Mouse (Mus musculus): ENCODE results near the gene Plin5. TPM values are rescaled to one million over a fixed set of nuclear protein-coding genes. Genes with fewer than 3 reads are reported as not detected.

The Plin5 gene
- 5.5 and 8.6 TPM in 2 replicates for polyA plus RNA-seq (2012; rRNA removed)

- peak; percentile 36 for DNase-seq
- no peak for TF ChIP-seq POLR2A (IDR thresholded peaks at IDR 0.05; ENCODE audit: borderline replicate concordance, extremely low read depth, low read depth, low read length)
- no peak for TF ChIP-seq CTCF (IDR thresholded peaks at IDR 0.05; ENCODE audit: insufficient read depth, low read length)
- WGBS, result 2% methylated on average over 27 of the region's 27 CpGs
- H3K4me1 ChIP-seq (ENCODE audit: control insufficient read depth, insufficient read depth, low read length), result 0 out of 2 replicates have a peak, but pooled peaks cover 2% of the 10 kb centered on the region
- H3K4me3 ChIP-seq (replicated peaks; ENCODE audit: extremely low read depth, low read depth, low read length), result no peak within 1 kb of the TSS
Observed at GRCm38 (mm10) chr17:56117251-56117710, at the start of gene Plin5. TSS of gene Plin5 (minus strand) at chr17:56117596.

DNA sequence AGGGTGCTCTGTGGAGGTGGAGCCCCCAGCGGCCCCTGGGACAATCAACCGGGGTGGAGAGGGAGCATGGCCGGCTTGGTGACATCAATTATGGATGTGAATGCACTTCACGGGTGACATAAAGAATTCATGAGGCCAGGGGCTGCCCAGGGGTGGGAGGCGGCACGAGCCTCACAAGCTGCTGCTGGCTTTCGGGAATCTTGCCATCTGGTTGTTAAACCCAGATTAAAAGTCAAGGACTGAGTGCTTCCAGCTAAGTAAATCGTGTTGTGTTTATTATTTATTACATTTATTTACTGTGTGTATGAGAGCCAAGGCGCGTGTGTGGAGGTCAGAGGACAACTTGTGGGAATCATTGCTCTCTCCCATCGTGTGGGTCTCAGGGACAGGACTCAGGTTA, 48.3 kb upstream of the Plin5 start:
- TF ChIP-seq POLR2A (IDR thresholded peaks at IDR 0.05; ENCODE audit: borderline replicate concordance, extremely low read depth, low read depth, low read length) (no peak), CTCF (IDR thresholded peaks at IDR 0.05; ENCODE audit: insufficient read depth, low read length) (no peak)
- DNase-seq, result no peak
- Histone ChIP-seq H3K4me3 (replicated peaks; ENCODE audit: extremely low read depth, low read depth, low read length) (no peak overlapping the region), H3K4me1 (ENCODE audit: control insufficient read depth, insufficient read depth, low read length) (0 out of 2 replicates have a peak, but pooled peaks cover 2% of the 10 kb centered on the region)
- 66% methylated on average over 11 of the region's 11 CpGs for WGBS

DNA sequence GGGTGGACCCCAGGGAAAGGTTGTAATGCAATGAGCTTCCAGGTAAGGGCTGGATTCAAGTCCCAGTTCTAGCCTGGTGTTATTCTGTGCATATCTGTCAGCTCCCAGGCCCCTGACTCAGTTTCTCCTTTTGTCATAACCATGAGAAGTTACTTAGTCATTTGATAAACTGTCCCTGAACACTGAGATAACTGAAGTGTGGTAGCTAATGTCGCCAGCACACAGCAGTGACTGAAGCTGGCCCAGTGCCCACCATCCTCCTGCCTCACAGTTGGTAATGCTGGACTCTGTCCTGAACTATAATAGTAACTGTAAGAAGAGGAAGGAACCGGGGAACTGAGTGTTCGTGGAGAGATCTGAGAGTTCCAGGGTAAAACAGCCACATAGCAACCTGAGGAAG, 47.1 kb upstream of the Plin5 start:
- H3K4me3 ChIP-seq (replicated peaks; ENCODE audit: extremely low read depth, low read depth, low read length), result no peak overlapping the region
- DNase-seq, result no peak
- TF ChIP-seq CTCF (IDR thresholded peaks at IDR 0.05; ENCODE audit: insufficient read depth, low read length) (no peak), POLR2A (IDR thresholded peaks at IDR 0.05; ENCODE audit: borderline replicate concordance, extremely low read depth, low read depth, low read length) (no peak)
- 49% methylated on average over 3 of the region's 3 CpGs for WGBS
- 0 out of 2 replicates have a peak, but pooled peaks cover 2% of the 10 kb centered on the region for H3K4me1 ChIP-seq (ENCODE audit: control insufficient read depth, insufficient read depth, low read length)

DNA sequence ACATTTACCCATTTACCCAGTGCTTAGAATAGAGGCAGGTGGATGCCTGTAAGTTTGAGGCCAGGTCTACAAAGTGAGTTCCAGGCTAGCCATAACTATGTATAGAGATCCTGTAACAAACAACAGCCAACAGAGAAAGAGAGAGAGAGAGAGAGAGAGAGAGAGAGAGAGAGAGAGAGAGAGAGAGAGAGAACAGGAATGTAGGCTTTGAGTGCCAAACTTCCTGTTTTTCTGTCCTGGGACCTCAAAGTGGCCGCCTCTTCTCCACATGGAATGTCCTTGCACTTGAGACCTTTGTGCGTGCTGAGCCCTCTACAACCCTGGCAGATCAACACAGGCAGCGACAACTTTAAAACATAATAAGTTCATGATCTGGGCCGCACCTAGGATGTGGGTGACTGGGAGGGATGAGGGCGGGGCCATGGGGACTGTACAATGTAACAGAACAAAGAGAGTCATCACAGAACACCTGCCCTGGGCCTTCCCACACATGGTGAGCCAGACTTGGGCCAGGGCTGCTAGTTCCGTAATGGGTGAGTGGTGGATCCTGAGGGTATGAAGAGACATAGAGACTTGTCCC, 46.2 kb upstream of the Plin5 start:
- no peak for DNase-seq
- Histone ChIP-seq H3K4me3 (replicated peaks; ENCODE audit: extremely low read depth, low read depth, low read length) (no peak overlapping the region), H3K4me1 (ENCODE audit: control insufficient read depth, insufficient read depth, low read length) (0 out of 2 replicates have a peak, but pooled peaks cover 2% of the 10 kb centered on the region)
- no peak for TF ChIP-seq CTCF (IDR thresholded peaks at IDR 0.05; ENCODE audit: insufficient read depth, low read length)
- TF ChIP-seq POLR2A (IDR thresholded peaks at IDR 0.05; ENCODE audit: borderline replicate concordance, extremely low read depth, low read depth, low read length), result no peak
- 51% methylated on average over 6 of the region's 6 CpGs for WGBS

DNA sequence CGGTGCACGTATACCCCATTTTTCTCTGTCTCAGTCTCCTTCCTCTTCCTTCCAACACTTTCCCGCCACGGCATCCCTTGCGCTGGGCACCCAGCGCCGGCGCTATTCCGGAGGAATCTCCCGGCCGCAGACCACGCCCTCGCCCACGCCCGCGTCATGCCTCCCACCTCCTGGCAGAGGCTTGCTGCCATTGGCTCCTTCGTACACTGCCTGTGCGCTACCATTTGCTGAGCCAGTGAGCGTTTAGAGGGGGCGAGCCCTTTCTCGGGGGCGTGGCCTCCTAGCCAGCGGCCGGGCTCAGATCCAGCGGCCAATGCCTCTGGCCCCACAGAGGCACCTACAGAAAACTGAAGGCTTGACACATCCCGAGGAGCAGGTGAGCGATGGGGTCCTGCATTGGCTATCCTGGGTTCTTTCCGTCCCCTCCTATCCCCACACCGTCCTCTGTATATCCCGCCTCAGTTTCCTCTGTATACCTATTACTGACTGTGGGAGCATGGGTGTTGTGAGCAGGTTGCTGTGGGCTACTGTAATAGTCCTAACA, 44.9 kb upstream of the Plin5 start, which contains the start of gene Tnfaip8l1:
Gene Tnfaip8l1 (plus strand): TSS at position 247 of the 544 bp plus-strand sequence.
- peak; percentile 94 for DNase-seq
- TF ChIP-seq CTCF (IDR thresholded peaks at IDR 0.05; ENCODE audit: insufficient read depth, low read length) (no peak), POLR2A (IDR thresholded peaks at IDR 0.05; ENCODE audit: borderline replicate concordance, extremely low read depth, low read depth, low read length) (no peak)
- WGBS, result under 1% methylated on average over 30 of the region's 30 CpGs
- Histone ChIP-seq H3K4me1 (ENCODE audit: control insufficient read depth, insufficient read depth, low read length) (0 out of 2 replicates have a peak, but pooled peaks cover 2% of the 10 kb centered on the region), H3K4me3 (replicated peaks; ENCODE audit: extremely low read depth, low read depth, low read length) (peak within 1 kb of the TSS; percentile 48)

- Histone ChIP-seq H3K4me3 (replicated peaks; ENCODE audit: extremely low read depth, low read depth, low read length) (no peak overlapping the region), H3K4me1 (ENCODE audit: control insufficient read depth, insufficient read depth, low read length) (0 out of 2 replicates have a peak, but pooled peaks cover 2% of the 10 kb centered on the region)
- peak; percentile 57 for DNase-seq
- TF ChIP-seq POLR2A (IDR thresholded peaks at IDR 0.05; ENCODE audit: borderline replicate concordance, extremely low read depth, low read depth, low read length), result no peak
- peak; percentile 84 for TF ChIP-seq CTCF (IDR thresholded peaks at IDR 0.05; ENCODE audit: insufficient read depth, low read length)
- 7% methylated on average over 9 of the region's 9 CpGs for WGBS
Observed at GRCm38 (mm10) chr17:56159729-56160128, 42.3 kb upstream of the Plin5 start.

- no peak for TF ChIP-seq CTCF (IDR thresholded peaks at IDR 0.05; ENCODE audit: insufficient read depth, low read length)
- TF ChIP-seq POLR2A (IDR thresholded peaks at IDR 0.05; ENCODE audit: borderline replicate concordance, extremely low read depth, low read depth, low read length), result no peak
- Histone ChIP-seq H3K4me1 (ENCODE audit: control insufficient read depth, insufficient read depth, low read length) (no peaks in the 10 kb centered on the region), H3K4me3 (replicated peaks; ENCODE audit: extremely low read depth, low read depth, low read length) (no peak overlapping the region)
- WGBS, result 30% methylated on average over 9 of the region's 9 CpGs
- peak; percentile 66 for DNase-seq
Observed at GRCm38 (mm10) chr17:56153643-56154042, 36.2 kb upstream of the Plin5 start.

DNA sequence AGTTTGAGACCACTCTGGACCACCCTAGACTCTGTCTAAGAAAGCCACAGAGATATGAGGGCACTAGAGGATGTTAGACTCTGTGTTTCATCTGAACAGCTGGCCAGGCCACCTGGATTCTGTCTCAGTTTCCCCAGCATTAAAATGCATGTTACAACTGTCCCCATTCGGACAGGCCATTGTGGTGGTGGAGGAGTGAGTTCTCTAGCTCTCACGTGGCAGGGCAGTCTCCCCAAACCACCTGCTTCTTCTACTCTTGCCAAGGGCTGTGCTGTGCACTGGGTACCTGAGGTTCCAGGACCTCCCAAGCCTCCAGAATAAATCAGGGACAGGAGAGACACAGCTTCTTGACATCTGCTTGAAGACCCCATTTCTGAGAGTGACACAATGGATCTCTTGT, 32.5 kb upstream of the Plin5 start:
- no peak overlapping the region for H3K4me3 ChIP-seq (replicated peaks; ENCODE audit: extremely low read depth, low read depth, low read length)
- DNase-seq, result no peak
- H3K4me1 ChIP-seq (ENCODE audit: control insufficient read depth, insufficient read depth, low read length), result no peaks in the 10 kb centered on the region
- 36% methylated on average over 2 of the region's 2 CpGs for WGBS
- no peak for TF ChIP-seq POLR2A (IDR thresholded peaks at IDR 0.05; ENCODE audit: borderline replicate concordance, extremely low read depth, low read depth, low read length)
- TF ChIP-seq CTCF (IDR thresholded peaks at IDR 0.05; ENCODE audit: insufficient read depth, low read length), result no peak

DNA sequence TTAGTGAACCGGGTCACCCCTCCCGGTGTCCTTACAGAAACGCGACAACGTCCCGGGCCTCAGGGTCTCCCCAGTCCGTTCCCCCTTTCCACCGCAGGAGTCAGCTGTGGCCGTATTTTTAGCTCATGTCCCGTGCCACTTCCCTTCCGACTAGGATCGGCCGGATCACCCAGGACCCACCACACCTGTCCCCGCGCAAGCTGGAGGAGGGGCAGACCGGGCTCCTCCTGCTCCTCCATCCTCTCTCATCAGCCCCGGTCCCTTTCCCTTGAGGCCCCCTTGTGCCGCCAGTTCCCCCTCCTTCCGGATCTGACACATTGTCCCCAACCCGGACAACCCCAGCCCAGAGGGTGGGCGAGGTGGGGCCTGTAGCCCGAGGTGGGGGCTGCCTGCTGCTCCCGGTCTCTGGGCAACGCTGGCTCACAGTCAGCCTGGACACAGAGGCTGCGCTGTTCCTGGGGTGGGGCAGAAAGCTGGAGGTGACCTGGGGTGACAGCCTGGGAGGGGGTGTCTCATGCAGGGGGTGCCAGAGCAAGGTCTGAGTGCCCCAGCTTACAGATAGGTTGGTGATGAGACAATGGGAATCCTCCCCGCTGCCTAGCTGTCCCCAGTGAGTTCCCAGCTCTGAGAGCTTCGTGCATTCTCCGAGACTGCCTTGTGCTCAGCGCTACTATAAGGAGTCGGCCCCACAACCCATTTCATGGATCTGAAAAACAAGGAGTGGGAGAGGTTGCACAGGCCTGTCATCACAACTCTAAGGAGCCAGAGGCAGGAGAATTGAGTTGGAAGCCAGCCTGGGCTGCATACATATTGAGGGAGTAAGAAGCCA, 31.6 kb upstream of the Plin5 start:
- Histone ChIP-seq H3K4me3 (replicated peaks; ENCODE audit: extremely low read depth, low read depth, low read length) (no peak overlapping the region), H3K4me1 (ENCODE audit: control insufficient read depth, insufficient read depth, low read length) (no peaks in the 10 kb centered on the region)
- WGBS, result 5% methylated on average over 30 of the region's 30 CpGs
- TF ChIP-seq CTCF (IDR thresholded peaks at IDR 0.05; ENCODE audit: insufficient read depth, low read length) (no peak), POLR2A (IDR thresholded peaks at IDR 0.05; ENCODE audit: borderline replicate concordance, extremely low read depth, low read depth, low read length) (no peak)
- no peak for DNase-seq

Data from lung, adult 2 months (tissue).